Mouse (Mus musculus): Measurements from ENCODE around the gene Capn5. TPM values are rescaled to one million over a fixed set of nuclear protein-coding genes. Genes with fewer than 3 reads are reported as not detected.
"Not testable (repeated sequence)": the region's sequence is repeated elsewhere in the genome, so short reads cannot be mapped to it uniquely, and the experiment has no call there.

Capn5 gene
- 1 to 10 TPM in 1 of 2 experiments, under 1 TPM in 1; 0.90 to 1.5 TPM for polyA plus RNA-seq (2017; shearing (Covaris generic))

GRCm38 (mm10) chr7:98177929-98178559, at the start of gene Capn5:
Capn5 (minus strand) TSS chr7:98178274.
- peak; percentile 83 for ATAC-seq

- ATAC-seq, result no peak
Measured at GRCm38 (mm10) chr7:98223796-98224195, 45.7 kb upstream of the Capn5 start.

GRCm38 (mm10) chr7:98216713-98217112, 38.6 kb upstream of the Capn5 start:
- ATAC-seq, result no peak

GRCm38 (mm10) chr7:98202946-98203345, 24.9 kb upstream of the Capn5 start:
- ATAC-seq, result no peak

GRCm38 (mm10) chr7:98201493-98202028, 23.5 kb upstream of the Capn5 start:
- no peak for ATAC-seq

- no peak for ATAC-seq
Measured at GRCm38 (mm10) chr7:98200396-98200795, 22.3 kb upstream of the Capn5 start.

GRCm38 (mm10) chr7:98199381-98199780, 21.3 kb upstream of the Capn5 start, which contains the start of gene B3gnt6:
B3gnt6 (minus strand) TSS chr7:98199481.
- no peak for ATAC-seq

- no peak for ATAC-seq
Measured at GRCm38 (mm10) chr7:98195151-98195801, 17.2 kb upstream of the Capn5 start.

GRCm38 (mm10) chr7:98194026-98194792, 16.1 kb upstream of the Capn5 start:
- peak; percentile 72 for ATAC-seq

- peak; percentile 52 for ATAC-seq
Measured at GRCm38 (mm10) chr7:98193515-98194025, 15.5 kb upstream of the Capn5 start.

- no peak for ATAC-seq
Measured at GRCm38 (mm10) chr7:98191571-98192250, 13.6 kb upstream of the Capn5 start.

- no peak for ATAC-seq
Measured at GRCm38 (mm10) chr7:98190578-98190977, 12.5 kb upstream of the Capn5 start.

GRCm38 (mm10) chr7:98189745-98190144, 11.7 kb upstream of the Capn5 start:
- no peak for ATAC-seq

- ATAC-seq, result no peak
Measured at GRCm38 (mm10) chr7:98188680-98189079, 10.6 kb upstream of the Capn5 start.

- ATAC-seq, result no peak
Measured at GRCm38 (mm10) chr7:98188238-98188637, 10.2 kb upstream of the Capn5 start.

GRCm38 (mm10) chr7:98187332-98187731, 9.3 kb upstream of the Capn5 start:
- ATAC-seq, result not testable (repeated sequence)

GRCm38 (mm10) chr7:98186637-98187036, 8.6 kb upstream of the Capn5 start:
- ATAC-seq, result no peak

- no peak for ATAC-seq
Measured at GRCm38 (mm10) chr7:98185326-98185725, 7.3 kb upstream of the Capn5 start.

- no peak for ATAC-seq
Measured at GRCm38 (mm10) chr7:98178560-98179231, 622 bp upstream of the Capn5 start.

GRCm38 (mm10) chr7:98177566-98177928, 527 bp downstream of the Capn5 start:
- ATAC-seq, result no peak

GRCm38 (mm10) chr7:98177071-98177485, 996 bp downstream of the Capn5 start:
- ATAC-seq, result no peak

All from CD4-positive, CD25-positive, alpha-beta regulatory T cell, adult 4 months (primary cell).